Mouse (Mus musculus) cerebellum, adult 2 months (tissue): Measurements from ENCODE around the gene Fbp1.

ENCODE experiments used
- CTCF ChIP-seq: fragments of 200-500 bp; IDR thresholded peaks from 2 replicates; pipeline ENCODE4 v1.5.1; 2011; ENCODE audit warnings: low read depth, mild to moderate bottlenecking, control low read depth, low read length, moderate library complexity, borderline replicate concordance; ENCODE audit not compliant: insufficient read depth
- POLR2A ChIP-seq: fragments of 200-500 bp; IDR thresholded peaks from 2 replicates; pipeline ENCODE4 v1.6.1; 2011; ENCODE audit warnings: low read length, control low read depth, borderline replicate concordance; ENCODE audit not compliant: insufficient read depth

DNA sequence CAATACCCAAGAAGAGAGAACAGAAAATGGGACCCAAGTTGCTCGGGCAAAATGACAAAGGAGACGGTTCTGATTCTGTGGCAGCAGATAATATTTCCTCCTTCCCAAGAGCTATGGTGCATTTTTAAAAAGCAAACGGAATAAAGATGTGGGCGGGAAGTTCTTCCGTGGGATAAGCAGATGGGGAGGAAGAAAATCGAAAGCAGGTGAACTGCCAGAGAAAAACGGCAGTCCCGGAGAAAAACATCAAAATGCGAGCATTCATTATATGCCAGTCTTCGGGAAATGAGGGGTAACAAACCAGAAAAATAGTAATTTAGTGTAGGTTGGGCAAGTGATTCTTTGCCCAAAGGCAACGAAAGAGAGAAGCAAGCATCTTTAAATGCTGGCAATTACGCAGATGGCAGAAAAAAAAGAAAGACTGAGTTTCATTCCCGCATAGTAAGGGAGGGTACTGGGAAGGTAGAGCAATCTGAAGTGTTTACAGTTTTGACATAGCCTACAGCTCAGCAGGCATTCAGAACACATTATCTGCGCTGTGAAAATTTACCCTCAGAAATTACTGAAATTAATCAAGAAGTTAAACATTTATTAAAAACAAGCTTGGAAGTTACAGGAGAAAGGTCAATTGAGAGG, 19.6 kb upstream of the Fbp1 start:
- TF ChIP-seq POLR2A = no peak
- TF ChIP-seq CTCF = no peak
